Mouse (Mus musculus): ENCODE results near the gene Gm11568.

- TF ChIP-seq POLR2A (IDR thresholded peaks at IDR 0.05; ENCODE audit: borderline replicate concordance, extremely low read depth, insufficient read depth, insufficient read length, poor library complexity, severe bottlenecking) (no peak), CTCF (IDR thresholded peaks at IDR 0.05; ENCODE audit: borderline replicate concordance, extremely low read depth, insufficient read depth, insufficient read length) (no peak)
Observed at GRCm38 (mm10) chr11:99842185-99842584, 15.5 kb upstream of the Gm11568 start.

Data from brain, embryonic 14.5 days (tissue).